Mouse (Mus musculus): ENCODE measurements at regions not wholly inside any gene's neighbourhood (a gene's known extent, or its start where the extent isn't known, plus 50 kb on each side); places are given as distances from the start of the nearest gene placed in this dataset.

DNA sequence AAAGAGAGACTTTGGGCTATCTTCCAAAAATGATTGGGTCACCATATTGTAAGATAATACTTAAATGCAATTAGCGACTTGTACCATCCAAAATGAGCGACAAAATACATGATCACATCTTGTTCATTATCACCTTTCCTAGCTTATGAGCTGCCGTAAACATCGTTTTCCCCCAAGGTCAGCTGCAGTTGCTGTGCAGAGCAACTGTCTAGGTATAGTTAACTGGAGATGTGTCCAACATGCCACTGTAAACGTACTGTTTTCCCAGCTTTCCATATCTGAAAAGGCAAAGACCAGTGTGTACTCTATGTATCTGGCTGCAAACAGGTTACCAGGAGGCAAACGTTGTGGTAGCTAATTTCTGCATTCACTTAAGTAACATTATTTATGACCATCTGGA is 86.3 kb upstream of the Tab2 start:
- no peak for TF ChIP-seq GATA1 (IDR thresholded peaks at IDR 0.05; ENCODE audit: low read length)

DNA sequence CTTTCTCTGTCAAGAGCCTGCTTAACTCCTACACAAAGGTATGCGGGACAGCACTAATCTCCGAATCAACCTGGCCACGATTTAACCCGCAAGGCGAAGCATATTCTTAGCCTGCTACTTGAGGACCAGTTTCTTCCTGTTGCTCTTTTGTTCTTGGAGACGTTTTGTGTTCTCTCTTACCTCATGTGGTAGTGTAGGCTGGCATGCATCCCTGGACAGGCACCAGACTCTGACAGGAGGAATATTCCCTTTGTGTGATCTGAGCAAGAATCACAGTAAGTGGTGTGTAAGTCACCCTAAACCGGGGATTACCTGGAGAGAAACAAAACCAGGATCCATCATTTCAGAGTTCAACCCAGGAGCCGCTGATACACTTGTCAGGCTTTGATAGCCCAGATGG is 85.8 kb upstream of the Tab2 start:
- no peak for TF ChIP-seq GATA1 (IDR thresholded peaks at IDR 0.05; ENCODE audit: low read length)

DNA sequence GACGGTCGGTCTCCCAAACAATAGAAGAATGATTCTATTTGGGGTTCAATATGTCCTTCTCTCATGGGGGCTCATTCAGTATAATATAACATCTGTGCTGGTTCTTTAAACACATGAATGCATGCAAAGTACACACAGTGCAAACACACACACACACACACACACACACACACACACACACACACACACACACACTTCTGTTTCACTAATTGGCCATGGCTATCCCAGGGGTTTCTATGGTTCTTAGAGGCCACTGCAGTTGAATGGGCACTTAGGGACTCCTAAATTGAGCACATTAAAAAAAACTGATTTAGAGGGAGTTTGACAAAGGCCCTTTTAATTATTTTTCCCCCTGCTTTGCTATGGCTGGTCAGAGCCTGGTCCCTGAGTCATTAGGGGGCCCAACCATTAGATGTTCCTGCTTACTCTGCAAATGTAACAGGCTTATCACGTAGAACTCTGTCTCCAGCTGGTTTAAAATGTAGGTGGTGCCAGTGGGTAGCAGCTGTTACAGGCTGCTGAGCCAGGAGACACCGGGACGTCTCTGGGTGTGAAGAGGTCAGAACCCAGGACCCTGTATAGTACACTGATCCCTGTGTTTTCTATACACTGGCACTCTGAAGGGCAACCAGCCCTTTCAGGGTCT is 82.1 kb upstream of the Tab2 start:
- TF ChIP-seq GATA1 (IDR thresholded peaks at IDR 0.05; ENCODE audit: low read length), result no peak

DNA sequence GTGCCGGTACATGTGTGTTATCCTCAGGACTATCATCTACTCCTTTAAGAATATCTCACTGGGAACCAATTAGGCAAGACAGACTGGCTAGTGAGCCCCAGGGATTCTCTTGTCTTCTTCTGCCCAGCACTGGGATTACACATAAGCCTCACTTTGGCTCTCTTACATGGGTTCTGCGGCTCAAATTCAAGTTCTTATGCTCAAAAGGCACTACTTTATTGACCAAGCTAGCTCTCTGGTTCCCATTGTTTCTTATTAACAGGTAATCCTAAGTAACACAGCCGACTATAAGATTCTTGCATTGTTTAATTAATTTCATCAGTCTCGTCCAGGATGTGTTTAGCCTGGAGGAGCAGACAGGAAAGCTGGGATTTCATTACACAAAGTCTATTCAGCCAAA is 80.3 kb upstream of the Tab2 start:
- no peak for TF ChIP-seq GATA1 (IDR thresholded peaks at IDR 0.05; ENCODE audit: low read length)

DNA sequence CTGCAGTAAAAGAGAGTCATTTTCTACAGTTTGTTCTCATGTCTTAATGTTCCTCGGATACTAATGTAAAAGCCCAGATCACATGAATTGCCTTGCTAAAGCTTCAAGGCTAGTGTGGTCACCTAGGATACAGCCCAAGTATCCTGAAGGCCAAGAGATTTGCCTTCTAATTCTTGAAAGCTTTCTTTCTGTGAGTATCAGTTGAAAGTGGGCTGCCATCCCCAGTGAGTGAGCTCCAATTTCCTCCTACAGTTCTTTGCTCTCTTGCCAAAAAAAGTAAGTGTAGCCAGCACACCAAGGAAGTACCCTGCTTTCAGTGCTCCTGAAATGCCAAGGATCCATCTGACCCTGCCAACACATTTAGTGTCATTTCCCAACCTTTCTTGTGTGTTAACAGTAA is 79.3 kb upstream of the Tab2 start:
- TF ChIP-seq GATA1 (IDR thresholded peaks at IDR 0.05; ENCODE audit: low read length), result no peak

DNA sequence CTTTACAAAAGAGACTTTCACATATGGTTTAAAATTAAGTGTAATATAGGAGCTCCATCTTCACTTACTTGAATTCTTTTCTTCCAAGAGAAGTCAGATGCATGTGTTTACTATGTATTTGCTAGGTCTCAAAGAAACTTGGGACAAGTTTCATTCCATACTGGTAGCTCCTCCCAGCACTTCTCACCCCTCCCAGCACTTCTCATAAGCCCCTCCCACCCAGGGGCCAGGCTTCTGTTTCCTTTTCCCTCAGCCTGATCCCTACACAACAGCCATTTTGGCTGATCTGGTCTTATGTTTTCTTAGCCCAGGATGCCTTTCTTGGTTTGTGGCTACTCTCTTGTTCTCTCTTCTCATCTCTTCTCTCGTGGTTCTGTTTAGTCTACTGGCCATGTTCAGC is 76.2 kb upstream of the Tab2 start:
- TF ChIP-seq GATA1 (IDR thresholded peaks at IDR 0.05; ENCODE audit: low read length), result no peak

DNA sequence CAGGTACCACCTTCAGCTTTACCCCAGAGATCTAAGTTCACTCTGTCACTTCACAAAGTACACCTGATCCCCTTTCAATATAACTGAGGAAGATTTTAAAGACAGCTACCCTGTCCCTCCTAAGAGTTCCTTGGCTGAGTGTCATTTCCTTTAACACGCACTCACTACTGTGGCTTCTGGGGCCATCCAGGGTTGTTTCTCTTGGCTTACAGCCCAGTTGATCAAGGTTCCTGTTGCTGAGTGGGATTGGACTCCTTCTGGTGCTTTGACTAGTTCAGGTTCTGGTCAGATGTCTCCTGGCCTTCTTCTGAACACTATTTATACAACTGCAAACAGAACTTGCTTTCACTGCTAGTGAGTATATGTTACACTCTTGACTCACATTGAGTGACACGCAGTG is 72.8 kb upstream of the Tab2 start:
- no peak for TF ChIP-seq GATA1 (IDR thresholded peaks at IDR 0.05; ENCODE audit: low read length)

DNA sequence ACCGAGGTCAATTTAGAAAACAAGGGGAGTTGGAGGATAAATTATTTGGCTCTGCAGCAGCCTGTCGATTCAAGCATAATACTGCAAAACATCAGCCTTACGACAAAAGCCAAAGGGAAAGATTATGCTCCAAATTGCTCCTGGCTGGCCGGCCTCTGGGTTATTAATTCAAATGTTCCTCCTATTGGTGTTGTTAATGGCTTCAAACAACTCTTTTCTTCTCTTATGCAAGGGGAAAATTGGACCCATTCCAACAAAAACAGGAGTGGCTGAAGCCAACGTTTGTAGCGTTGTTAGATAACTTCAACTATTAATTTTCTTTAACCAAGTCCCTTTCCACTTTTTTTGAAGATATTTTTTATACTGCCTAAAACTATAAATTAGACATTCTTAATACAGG is 71.0 kb upstream of the Tab2 start:
- TF ChIP-seq GATA1 (IDR thresholded peaks at IDR 0.05; ENCODE audit: low read length), result no peak

DNA sequence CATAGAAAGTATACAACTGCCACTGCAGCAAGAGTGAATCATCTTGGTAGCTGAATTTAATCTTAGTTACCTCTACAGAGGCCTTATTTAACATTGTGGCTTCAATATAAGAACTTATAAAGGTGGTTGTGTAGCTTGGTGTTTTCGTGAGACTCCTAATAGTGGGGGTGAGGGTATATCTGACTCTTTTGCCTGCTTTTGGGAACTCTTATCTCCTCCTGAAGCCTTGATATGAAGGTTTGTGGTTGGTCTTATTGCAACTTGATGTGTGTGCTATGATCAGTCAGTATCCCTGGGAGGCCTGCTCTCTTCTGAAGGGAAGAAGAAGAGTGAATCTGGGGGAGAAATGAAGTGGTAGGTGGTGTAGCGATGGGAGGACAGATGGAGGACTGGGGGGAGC is 67.7 kb upstream of the Tab2 start:
- no peak for TF ChIP-seq GATA1 (IDR thresholded peaks at IDR 0.05; ENCODE audit: low read length)

DNA sequence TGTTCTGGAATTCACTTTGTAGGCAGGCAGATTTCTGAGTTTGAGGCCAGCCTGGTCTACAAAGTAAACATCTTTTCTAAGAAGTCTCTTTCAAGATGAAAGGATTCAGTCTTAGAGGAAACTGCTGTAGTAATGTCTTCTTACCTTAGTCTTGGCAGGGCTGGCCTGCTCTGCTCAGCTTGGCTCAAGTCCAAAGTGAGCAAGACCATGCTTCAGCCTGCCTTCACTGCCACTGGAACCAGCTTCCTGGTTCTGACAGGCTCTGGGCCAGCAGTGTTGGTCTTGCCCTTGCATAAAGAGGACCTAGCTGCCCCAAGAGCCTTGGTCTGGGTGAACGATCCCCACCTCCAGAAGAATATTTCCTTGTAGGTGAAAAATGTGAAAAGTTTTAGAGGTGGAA is 65.9 kb upstream of the Tab2 start:
- TF ChIP-seq GATA1 (IDR thresholded peaks at IDR 0.05; ENCODE audit: low read length), result no peak

DNA sequence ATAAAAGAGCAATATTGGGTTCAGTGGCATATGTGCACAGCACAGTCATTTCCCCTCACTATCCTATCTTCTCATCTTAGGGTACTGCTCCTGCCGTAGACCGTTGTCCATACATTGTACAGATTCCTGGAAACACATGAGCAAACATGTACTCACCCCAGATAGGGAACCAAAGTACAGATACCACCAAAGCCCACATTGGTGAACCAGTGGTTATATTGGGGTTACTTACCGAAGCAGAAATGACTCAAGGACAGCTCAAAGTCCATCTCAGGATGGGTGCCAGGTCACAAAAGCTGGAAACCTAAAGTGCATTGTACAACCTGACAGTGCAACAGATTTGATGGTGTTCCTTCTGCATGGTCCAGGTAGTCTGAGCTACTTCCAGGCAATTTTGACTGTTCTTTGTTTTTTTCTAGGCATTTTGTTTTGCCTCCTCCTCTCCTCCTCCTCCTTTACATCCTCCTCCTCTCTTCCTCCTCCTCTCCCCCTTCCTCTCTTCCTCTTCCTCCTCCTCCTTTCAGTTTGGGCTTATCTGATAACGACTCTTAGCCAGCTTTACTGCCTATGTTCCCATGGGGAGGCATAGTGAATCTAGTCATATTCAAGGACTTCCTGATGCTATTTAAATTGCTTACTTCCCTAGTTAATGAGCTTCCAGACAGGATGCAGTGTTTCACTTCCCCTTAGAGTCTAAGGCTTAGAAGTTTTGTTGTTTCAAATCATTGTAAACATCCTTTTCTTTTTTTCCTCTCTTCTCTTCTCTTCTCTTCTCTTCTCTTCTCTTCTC is 65.1 kb upstream of the Tab2 start:
- peak; percentile 31 for TF ChIP-seq GATA1 (IDR thresholded peaks at IDR 0.05; ENCODE audit: low read length)

DNA sequence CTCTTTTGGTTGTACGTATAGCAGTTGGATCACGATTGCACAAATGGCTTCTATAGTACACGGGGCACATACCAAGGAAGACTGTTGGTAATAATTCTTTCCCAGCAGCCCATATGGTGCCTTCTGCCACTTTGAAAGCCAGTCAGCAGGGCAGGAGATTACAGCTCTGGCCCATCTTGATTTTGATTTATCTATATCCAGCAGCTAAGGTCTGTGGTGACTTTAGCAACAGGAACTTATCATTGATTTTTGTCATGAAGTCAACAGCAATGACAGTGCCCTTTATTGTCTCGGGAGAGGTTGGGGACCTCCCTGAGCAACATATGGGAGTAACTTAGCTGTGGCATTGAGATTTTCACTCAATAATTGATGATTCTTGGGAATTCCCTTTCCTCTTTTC is 64.1 kb upstream of the Tab2 start:
- peak; percentile 96 for TF ChIP-seq GATA1 (IDR thresholded peaks at IDR 0.05; ENCODE audit: low read length)

DNA sequence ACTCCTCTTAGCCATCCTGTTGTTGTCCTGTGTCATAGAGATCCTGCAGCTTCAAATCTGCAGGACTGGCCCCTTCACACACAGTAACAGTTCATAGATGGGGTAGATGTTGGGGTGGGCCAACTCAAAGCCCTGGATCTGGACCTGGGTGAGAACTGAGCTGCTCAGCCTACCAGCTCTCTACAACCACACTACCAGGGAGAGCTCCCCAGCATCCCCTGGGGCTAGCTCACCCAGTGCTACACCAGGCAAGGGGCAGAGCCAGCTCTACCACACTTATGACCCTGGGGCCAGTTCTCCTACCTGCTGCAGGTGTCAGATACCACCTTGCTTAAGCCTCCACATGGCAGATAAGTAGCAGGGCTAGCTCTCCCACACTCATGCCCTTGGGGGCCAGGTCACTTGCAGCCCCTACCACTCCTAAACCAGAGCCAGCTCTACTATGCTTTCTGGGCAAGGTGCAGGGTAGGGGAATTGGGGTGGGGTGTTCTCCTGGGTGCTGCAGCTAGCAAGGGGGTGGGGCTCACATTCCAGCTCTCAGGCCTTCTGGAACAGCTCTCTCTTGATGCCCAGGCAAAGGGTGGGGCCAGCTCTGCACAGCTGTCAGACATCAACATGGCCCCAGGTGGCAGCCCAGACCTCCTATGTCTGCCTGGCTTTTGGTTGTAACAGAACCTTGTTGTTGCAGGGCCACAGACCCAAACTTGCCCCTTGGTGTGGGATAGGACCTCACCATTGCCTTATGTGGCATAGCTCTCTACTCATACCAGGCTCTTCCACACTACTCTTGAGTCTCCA is 62.4 kb upstream of the Tab2 start:
- no peak for TF ChIP-seq GATA1 (IDR thresholded peaks at IDR 0.05; ENCODE audit: low read length)

DNA sequence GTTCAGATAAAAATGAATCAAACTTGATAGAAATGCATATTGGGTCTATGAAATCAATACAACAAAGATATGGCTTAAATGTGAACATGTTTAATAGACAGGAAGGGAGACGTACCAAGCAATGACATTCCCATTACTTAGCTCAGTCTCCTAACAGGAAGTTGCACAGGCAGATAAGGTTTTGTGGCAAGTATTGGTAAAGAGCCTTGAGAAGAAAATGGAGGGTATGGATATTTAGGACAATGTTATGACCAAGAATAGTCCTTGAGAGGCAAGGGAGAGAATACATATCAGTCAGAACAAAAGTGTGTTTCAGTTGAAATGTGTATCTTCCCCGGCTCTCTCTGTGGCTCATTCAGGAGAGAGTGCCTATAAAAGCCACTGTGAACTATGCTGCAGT is 60.7 kb upstream of the Tab2 start:
- no peak for TF ChIP-seq GATA1 (IDR thresholded peaks at IDR 0.05; ENCODE audit: low read length)

DNA sequence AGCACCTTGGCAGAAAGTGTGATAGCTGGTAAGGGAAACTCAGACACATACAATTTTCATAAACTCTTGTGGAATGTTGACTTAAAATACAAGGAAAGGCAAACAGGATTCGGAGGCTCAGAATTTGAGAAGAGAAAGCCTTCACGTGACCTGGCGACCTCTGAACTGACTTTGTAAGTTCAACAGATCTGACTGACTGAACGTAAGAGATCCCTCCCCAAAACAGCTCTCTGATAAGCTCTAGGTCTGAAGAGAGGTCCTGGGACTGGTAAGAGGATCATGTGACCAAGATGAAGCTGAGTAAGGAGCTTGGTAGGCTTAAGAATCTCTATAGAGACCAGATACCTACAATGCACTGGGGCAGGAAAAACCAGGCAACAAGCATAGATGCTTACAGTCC is 55.7 kb upstream of the Tab2 start:
- TF ChIP-seq GATA1 (IDR thresholded peaks at IDR 0.05; ENCODE audit: low read length), result no peak

DNA sequence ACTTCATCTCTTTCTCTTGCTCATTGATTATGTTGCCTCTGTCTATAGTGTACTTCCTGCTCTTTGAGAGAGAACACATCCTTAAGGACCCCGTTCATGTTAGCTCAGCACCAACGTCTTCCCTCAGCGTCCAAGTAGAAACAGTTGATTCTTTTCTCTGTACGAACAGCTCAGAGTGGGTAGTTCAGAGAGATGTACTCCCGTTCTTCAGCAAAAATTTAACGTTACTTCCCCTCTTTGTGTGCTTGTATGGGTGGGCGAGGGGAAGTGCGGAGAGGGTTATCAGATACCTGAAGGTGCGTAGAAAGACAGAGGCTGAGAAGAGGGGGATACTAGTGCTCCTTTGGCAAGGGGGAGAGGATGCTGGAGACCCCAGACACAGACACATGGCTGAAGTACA is 55.1 kb upstream of the Tab2 start:
- TF ChIP-seq GATA1 (IDR thresholded peaks at IDR 0.05; ENCODE audit: low read length), result no peak

DNA sequence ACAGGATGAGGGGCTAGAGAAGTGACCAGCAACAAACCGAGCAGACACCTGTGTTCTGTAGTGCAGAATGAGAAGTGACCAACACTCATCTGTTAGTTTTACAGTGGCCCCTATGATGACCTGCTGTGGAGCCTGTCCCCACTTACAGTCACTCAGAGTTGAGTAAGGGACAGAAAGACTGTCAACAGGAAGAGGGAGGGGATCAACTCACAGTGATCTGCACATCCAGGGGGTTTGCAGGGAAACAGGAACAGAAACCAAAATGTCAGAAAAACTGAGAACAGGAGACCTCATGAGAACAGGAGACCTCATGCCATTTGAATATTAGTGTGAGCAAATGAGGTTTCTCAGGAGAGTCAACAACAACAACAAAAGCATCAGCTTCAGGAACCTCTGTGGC is 53.8 kb upstream of the Tab2 start:
- no peak for TF ChIP-seq GATA1 (IDR thresholded peaks at IDR 0.05; ENCODE audit: low read length)

Data from G1E-ER4 (cell line).